Mouse (Mus musculus) olfactory bulb, adult 2 months (tissue): Measurements from ENCODE around the gene Fam240a.

Source experiments
- CTCF ChIP-seq: fragments of 200-500 bp; IDR thresholded peaks from 2 replicates; pipeline ENCODE4 v1.5.1; 2012; ENCODE audit warnings: low read depth, mild to moderate bottlenecking, low read length, moderate library complexity; ENCODE audit not compliant: insufficient read depth
- POLR2A ChIP-seq: fragments of 200-500 bp; IDR thresholded peaks from 2 replicates; pipeline ENCODE4 v1.6.1; 2012; ENCODE audit warnings: mild to moderate bottlenecking, low read depth, low read length, moderate library complexity; ENCODE audit not compliant: insufficient read depth

- TF ChIP-seq POLR2A: no peak
- no peak for TF ChIP-seq CTCF
Measured at GRCm38 (mm10) chr9:110944265-110944664, 27.6 kb upstream of the Fam240a start.
